Mouse (Mus musculus) R1 (cell line): ENCODE results near the gene Lmnb2.

Experiments used
- DNase-seq: peaks from one replicate; pipeline ENCODE4 v3.0.0-alpha.2; 2018; ENCODE audit warnings: low read depth, low spot score

Gene Lmnb2

DNA sequence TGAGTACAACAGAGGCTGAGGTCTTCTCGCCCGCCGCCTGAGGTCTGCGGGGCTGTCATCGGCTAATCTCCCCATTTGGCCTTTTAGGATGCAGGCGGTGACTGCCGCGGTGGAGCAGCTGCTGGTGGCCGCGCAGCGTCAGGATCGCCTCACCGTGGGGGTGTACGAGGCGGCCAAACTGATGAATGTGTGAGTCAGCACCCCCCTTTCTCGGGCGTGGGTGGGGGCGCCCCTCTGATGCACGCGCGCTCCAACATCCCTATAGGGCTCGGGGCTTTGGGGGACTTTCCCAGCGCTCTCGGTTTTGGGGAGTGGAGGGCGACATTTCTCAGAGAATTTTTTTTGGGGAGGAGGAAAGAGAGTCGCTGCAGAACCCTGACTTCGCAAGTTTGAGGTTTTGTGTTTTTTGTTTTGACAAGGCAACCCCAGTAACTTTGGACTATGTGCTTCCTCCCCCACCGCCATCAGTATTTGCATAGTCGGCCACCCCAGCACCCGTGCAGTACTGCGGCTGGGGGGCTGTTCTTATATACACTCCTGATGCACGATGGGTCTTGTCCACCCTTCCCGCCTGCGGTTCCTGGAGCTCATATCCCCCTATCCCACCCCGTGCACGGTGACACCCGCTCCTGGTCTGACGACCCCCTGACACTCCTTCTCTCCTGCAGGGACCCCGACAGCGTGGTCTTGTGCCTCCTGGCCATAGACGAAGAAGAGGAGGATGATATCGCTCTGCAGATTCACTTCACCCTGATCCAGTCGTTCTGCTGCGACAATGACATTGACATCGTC is 12.5 kb upstream of the Lmnb2 start:
- no peak for DNase-seq

DNA sequence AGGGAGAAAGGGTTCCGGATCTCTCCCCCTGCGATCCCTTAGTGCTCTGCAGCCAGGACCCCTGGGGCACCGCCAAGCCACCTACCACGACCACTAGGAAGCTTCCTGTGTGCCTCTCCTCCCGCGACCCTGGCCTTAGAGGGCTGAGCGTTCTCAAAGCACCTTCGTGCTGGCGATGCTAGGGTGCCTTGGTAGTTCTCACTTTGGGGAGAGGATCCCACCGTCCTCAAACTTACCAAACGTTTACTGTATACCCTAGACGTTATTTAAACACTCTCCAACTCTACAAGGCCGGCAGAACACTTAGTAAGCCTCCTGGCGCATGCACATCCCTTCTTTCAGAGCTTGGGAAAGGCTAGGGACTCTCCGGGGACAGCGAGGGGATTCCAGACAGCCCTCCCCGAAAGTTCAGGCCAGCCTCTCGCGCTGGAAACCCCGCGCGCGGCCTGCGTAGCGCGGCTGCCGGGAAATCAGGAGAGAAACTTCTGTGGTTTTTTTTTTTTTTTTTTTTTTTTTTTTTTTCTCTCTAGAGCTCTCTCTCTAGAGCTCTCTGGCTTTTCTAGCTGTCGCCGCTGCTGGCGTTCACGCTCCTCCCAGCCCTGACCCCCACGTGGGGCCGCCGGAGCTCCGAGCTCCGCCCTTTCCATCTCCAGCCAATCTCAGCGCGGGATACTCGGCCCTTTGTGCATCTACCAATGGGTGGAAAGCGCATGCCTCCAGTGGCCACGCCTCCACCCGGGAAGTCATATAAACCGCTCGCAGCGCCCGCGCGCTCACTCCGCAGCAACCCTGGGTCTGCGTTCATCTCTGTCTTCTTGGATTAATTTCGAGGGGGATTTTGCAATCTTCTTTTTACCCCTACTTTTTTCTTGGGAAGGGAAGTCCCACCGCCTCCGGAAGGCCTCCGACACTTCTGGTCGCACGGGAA is 11.5 kb upstream of the Lmnb2 start, which contains the start of gene Gadd45b:
Gene Gadd45b (plus strand): TSS at position 775 of the 928 bp plus-strand sequence.
- DNase-seq, result peak; percentile 99

DNA sequence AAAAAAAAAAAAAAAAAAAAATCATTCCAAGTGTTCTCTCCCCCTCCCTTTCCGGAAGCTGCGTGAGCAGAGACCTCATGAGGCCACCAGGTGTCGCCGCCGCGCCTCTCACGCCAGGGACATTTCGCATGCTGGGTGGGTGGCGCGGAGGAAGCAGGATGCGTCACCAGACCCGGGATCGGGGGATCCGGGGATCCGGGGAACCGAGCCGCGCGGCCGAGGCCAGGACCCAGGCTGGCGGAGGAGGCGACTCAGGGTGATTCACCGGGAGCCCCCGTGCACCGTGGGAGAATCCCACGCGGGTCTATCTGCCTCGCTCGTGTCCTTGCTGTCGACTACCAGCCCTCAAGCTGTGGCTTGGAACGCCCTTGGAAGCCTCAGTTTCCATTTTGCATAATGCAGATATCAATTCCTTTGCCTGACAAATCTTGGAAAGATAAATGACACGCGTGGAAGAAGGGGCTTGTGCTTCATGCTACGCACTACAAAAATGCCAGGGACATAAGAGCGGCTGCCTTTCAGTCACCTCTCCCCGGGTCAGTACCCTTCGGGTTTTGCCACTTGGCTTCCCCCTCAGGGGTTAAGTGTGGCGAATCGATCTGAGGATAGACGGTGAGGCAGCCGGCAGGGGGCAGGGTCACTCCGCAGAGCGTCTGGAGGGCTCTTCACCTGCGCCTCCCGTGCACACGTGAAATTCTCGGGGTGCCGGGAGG is 10.7 kb upstream of the Lmnb2 start:
- DNase-seq, result peak; percentile 92

DNA sequence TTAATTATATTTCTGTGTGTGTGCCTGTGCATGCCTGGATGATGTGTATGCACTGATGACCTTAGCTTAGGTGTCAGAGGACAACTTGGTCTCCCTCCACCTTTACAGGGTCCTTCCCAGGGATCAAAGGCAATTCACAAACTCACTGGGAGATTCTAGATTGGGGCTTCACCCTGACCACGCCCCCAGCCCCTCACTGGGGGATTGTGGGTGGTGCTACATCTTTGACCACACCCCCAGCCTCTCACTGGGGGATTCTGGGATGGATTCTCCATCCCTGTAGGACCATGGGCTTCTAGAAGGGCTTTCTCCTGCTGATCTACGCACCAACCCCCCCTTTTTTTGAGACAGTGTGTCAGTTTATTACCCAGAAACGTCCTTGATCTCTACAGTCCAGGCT is 7.4 kb upstream of the Lmnb2 start:
- DNase-seq, result peak; percentile 79

DNA sequence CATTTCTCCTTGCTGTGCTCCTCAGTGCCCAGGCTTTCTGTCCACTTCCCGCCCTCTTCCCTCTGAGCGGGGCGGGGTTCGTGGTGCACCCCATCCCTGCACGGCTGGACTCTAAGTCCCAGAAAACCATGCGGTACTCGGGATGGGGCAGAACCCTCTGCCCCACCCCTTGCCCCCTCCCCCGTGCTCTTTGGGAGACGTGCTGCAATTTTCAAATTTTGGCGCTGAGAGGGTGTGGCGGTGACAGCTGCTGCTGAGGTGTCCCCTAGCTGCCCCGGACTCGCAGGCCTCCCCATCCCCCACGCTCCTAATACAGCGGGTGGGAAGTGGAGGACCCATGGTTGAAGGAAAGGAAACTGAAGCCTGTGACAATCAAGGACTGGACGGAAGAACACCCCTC is 3.9 kb upstream of the Lmnb2 start:
- DNase-seq, result no peak

DNA sequence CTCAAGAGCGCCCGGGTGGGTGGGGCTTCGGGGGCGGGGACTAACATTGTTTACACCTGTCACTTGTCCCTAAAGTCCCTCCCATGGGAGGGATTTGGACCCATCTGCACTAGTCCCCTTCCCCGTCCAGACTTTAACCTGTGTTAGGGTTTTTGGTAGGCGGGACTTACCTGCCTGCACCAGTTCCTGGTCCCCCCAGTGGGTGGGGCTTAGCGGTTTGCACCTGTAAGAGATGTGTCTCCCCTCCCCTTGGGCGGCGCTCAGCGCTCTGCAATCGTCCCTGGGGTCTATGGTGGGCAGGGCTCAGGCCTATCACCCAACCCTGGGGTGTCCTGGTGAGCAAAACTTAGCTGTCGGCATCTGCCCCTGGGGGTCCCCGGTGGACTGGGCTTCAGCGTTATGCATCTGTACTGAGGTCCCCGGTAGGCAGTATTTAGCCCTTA is 688 bp downstream of the Lmnb2 start:
- DNase-seq, result peak; percentile 94

DNA sequence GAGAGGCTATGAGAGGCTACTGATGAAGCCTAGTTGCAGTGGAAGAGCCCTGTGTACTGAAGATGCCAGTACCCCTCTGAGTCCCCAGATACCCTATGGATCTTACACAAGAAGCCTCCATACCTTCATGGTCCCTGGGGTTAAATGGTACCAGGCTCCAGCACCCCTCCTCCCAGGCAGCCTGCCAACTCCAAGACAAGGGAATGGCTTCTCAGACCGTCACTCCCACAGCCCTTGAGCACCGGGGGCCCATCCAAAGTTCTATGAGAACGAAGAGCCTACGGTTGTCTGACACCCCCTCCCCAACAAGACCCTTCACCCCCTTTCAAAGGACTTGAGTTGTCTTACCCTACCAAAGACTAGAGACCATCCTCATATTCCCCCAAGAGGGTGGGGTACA is 2.3 kb downstream of the Lmnb2 start:
- DNase-seq, result no peak

DNA sequence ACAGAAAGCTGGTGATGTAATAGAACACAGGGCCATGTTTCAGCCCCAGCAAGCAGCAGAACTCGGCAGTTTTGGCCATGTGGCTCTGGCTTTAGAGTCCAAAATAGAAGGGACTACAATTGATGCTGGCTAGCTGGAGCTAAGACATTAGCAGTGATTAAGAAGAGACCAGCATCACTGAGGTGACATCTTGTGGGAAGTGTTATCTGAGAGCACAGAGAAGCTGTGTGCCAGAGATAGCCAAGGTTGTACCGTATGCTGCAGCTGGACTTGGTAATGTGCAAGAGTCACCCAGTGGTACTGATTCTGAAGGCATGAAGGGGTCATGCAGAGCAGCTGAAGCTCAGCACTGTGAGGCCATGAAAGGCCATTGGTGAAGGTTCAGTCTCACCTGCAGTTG is 2.8 kb downstream of the Lmnb2 start:
- no peak for DNase-seq

DNA sequence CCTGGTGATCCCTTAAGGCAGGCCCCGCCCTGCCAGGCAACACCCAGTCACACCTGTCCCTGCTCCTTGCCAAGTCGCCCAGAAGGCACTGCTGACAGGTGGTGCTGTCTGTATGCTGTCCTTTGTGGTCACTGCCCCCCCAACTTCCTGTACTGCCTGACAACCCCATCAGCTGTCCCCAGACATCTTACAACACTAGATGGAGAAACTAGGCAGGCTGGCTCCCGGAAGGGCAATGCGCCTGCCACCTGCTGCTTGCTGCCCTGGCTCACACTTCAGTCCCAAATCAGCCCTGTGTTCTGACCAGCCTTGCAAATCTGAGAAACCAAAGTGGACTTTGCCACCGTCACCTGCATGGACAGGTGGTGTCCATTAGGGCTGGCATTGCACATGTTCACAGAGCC is 3.8 kb downstream of the Lmnb2 start:
- no peak for DNase-seq

DNA sequence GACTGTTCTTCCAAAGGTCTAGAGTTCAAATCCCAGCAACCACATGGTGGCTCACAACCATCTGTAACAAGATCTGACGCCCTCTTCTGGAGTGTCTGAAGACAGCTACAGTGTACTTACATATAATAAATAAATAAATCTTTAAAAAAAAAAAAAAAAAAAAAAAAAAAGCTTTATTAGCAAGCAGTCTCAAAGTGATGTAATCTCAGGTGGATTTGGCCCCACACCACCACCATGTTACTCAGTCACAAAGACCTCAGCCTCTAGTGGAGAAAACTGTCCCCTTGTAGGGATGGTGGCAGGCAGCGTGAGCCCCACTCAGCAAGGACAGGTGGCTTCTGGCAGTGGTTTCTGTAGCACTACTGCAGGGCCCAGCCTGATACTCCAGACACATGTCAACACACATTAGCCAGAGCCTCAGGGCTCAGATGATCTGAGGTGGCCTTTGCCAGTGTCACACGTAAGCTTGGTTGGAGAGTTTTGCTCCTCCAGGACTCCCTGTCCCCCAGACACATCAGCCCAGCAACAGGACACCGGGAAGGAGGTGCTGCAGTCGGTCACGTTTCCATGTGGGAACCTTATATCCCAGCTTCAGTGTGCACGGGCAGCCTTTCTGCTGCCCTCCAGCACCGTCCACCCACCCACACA is 4.6 kb downstream of the Lmnb2 start:
- DNase-seq, result no peak

DNA sequence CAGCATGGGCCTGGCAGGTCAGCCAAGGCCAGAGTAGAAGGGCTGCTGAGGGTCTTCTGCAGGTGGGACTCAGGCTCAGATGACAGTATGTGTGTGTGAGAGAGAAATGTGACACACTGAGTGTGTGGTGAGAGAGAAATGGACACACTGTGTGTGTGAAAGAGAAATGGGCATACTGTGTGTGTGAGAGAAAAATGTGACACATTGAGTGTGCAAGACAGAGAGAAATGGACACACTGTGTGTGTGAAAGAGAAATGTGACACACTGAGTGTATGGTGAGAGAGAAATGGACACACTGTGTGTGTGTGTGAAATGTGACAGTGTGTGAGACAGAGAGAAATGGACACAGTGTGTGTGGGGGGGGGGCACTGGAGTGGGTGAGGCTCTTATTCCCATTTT is 6.2 kb downstream of the Lmnb2 start:
- DNase-seq, result no peak

DNA sequence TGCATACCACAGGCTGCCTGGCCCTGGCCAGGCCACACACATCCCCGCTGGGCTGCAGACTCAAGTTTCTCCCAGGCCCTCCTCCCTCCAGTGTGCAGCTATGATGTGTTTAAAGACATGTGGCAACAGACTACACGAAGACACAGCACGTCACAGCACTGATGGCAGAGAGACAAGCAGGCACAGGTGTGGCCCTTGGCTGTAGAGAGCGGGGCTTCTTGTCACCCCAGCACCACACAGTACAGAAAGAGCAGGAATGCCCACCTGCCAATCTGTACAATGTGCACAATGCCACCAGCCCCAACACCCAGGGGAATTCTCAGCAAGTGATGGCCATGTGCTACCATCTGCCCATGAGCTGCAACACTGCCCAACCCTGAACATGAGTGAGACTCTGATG is 6.7 kb downstream of the Lmnb2 start:
- DNase-seq, result no peak

DNA sequence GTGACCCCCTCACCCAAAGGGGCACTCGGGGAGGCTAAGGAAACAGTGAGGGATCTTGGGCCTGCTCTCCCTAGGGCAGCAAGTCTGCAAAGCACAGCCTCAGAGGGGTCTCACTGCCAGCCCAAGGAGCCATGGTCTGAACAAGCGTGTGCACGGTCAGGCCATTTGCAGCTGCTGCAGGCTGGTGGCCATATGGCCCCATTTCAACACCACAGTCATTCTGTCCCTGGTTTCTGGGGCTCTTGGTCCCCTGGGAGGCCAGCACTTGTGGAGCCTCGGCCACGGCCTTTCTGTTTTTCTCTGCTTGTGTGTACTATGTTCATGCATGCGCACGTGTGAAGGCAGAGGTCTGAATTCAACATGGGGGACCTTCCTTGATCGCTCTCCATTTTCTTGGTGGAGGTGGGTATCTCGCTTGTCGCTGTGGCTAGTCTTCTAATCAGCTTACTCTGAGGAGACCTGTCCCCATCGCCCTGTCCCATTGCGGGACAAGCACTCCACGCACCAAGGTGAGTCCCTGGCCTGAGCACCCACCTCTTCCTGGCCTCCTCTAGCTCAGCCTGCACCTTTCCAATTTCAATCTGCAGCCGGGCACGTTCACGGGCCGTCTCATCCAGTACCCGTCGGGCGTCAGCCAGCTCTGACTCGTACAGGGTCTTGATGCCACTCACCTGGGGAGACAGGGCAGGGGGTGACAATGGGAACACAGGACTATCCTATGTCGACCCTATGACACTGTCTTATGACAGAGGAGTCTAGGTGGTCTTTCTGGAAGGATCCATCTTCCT is 8.5 kb downstream of the Lmnb2 start:
- DNase-seq, result no peak

DNA sequence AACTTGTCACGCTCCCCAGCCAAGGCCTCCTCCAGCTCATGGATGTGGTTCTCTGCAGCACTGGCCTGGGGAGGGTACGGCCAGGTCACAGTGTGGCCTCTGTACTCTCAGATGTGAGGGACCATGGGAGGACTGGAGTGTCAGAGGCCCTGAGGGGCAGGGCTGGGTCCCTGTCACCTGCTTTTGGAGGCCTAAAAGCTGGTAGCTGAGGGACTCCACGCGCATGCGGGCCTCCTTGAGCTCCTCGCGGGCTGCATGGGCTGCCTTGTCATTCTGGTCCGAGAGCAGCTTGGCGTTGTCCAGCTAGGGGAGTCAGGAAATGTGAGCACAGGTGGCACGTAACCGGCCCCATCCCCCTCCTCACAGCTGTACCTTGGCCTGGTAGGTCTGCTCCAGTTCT is 13.3 kb downstream of the Lmnb2 start:
- DNase-seq, result no peak

DNA sequence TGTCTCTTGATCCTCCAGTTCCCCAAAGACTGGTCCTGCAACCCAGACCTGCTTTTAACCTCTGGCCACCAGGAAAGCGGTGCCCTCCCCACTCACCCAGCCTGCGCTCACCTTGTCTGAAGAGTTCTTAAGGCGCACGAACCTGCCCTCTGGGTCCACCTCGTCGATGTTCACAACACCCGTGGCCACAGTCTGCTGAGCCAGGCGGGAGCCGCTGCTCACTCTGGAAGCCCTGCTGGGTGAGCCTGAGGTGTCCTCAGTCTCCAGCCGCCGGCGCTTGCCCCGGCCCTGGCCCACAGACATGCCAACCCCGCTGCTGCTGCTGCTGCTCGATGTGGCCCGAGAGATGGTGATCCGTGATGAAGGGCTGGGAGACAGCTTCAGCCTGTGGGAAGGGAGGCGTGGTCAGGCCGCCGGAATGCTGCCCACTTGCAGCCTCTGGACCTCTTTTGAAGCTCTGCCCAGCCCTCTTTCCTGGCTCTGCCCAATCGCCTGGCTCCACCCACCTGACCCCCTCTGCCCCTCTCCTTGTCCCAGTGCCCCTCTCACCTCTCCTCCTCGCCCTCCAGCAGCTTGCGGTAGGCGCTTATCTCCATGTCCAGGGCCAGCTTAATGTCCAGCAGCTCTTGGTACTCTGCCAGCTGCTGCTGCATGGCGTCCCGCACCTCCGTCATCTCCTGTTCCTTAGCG is 13.9 kb downstream of the Lmnb2 start:
- DNase-seq, result no peak

DNA sequence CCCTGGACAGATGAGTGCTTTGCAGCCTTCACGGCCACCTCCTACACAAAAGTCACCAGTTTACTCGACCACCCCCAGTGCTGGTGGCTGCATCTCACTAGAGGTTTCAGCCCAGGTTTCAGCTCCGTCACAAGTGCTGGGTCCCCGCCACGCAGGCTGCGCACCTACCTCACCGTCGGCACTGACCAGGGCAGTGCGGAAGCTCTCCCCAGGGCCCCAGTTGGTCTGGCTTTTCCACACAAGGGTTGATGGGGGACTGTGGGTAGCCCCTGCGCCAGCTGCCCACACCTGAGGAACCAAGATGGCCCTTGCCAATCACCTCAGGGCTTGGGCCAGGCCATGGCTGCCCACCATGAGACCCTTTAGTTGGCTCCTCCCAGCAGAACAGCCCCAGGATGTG is 14.8 kb downstream of the Lmnb2 start:
- no peak for DNase-seq

DNA sequence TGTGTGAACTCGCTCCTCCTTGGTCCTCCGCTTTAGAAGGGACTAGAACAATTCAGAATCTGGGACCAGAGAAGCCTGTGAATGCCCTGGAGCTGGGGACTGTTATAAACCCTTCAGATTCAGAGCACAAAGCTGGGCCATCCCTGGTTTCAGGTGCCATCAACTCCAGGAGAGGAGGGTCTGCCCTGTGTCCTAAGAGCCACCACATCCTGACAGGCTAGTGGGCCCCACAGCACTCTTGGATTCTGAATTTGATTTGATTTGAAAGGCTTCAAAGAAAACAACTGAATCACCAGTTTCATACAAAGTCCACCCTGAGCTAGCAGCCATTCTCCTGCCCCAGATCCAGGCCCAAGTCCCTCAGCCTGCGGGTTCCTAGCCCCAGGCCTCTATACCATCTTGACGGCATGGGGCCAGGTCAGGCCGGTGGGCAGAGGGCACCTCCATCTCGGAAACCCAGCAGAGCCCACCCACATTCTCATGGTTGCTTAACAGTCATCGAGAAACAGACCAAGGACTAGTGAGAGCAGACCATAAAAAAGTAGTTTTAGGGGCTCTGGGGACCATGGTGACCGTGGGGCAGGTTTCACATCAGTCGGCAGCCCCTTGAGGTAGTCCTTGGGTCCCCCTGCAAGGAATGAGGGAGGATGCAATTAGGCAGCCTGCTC is 15.6 kb downstream of the Lmnb2 start:
- DNase-seq, result no peak

DNA sequence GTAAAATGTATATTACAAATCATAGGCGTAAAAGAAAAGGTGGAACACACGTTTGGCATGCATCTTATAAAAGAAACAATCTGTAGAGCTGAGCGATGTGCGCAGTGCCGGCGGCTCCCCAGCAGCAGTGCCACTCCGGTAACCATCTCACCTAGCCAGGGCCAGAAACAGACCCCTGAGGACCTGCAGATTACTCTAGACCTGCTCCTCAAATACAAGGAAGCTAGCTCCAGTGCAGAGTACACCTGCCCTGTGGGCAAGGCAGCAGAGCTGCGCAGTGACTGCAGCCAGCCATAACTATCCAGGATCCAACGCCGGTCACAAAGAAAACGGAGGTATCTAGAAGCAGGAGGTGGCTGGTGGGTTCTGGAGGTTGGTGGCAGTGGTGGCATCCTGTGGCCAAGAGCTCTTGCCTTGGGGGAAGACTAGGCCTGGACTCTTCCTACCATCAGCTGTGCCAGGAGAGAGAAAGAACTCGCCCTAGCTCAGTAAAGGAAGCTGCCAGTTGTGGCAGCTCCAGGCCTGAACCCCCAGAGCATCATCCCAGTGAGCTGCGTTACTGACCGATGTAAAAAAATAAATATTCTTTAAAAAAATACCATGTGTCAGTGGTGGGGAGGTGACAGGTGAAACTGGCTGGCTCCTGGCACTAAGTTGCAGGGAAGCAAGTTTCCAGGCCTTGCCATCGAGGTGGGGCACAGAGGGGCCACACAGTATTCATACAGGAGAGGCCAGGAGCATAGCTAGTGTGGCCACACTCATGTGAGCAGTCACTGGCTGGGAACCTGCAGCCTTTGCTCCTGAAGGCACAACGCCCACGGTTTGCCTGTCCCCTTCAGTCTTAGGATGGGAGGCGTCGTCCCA is 16.4 kb downstream of the Lmnb2 start:
- no peak for DNase-seq
